22 mouse cellular contexts compared by ENCODE assay signal in genomic region chr6:125345625-125346024, GRCm38 (mm10). TPM values are rescaled to one million over a fixed set of nuclear protein-coding genes. Genes with fewer than 3 reads are reported as not detected.
DNase-seq lines count a peak whose midpoint lies in the region; ATAC-seq and TF ChIP-seq lines count a peak whose summit lies in the region.
"Had no signal": no experiment of that assay in that cellular context is flagged by ENCODE, and none has a peak within 500 bp of the region (broad histone marks: within the 10 kb centered on the region; RNA-seq: fewer than 3 reads in every experiment).

No protein-coding gene starts in this region.

- no peak for TF ChIP-seq EP300 in stomach, postnatal 0 days (optimal IDR thresholded peaks at IDR 0.05)

- H3K27me3 ChIP-seq in midbrain, embryonic 11.5 days (ENCODE audit: control insufficient read depth, insufficient read depth, low read length): no peaks in the 10 kb centered on the region; the same call in 1 of the 2 replicates
- H3K27me3 ChIP-seq in midbrain, embryonic 13.5 days: peaks cover 11% of the 10 kb centered on the region
- H3K27me3 ChIP-seq in megakaryocyte, embryonic 14.5 days (replicated peaks): peaks cover 67% of the 10 kb centered on the region
- H3K27me3 ChIP-seq in stomach, postnatal 0 days (ENCODE audit: control insufficient read depth, insufficient read depth, low read length): no peaks in the 10 kb centered on the region

- H3K4me3 ChIP-seq in midbrain, embryonic 11.5 days (ENCODE audit: low read depth, low read length): no peak overlapping the region
- no peak overlapping the region for H3K4me3 ChIP-seq in midbrain, embryonic 13.5 days (replicated peaks)
- peak overlapping the region; percentile 16 for H3K4me3 ChIP-seq in megakaryocyte, embryonic 14.5 days (replicated peaks)
- H3K4me3 ChIP-seq in stomach, postnatal 0 days (ENCODE audit: low read depth, low read length): no peak overlapping the region
- H3K4me3 ChIP-seq in left cerebral cortex, adult 2 months: no peak overlapping the region
- H3K4me3 ChIP-seq: heart, embryonic 12.5 days; liver, embryonic 15.5 days had no signal

- intact Hi-C loops in left cerebral cortex, adult 2 months (cut with DNase I): no loop called here

- WGBS in midbrain, embryonic 11.5 days: 84% methylated on average over 1 of the region's 1 CpGs
- 59% methylated on average over 1 of the region's 1 CpGs for WGBS in midbrain, embryonic 13.5 days
- WGBS in stomach, postnatal 0 days: 70% methylated on average over 1 of the region's 1 CpGs

- no peak for TF ChIP-seq CTCF in stomach, postnatal 0 days (IDR thresholded peaks at IDR 0.05; ENCODE audit: low read depth)
- no peak for TF ChIP-seq CTCF in left cerebral cortex, adult 2 months (IDR thresholded peaks at IDR 0.05)

- DNase-seq in midbrain, embryonic 11.5 days (ENCODE audit: low spot score, missing footprints): peak; percentile 57
- no peak for DNase-seq in stomach, postnatal 0 days (ENCODE audit: low spot score)
- DNase-seq in cerebellum, postnatal 25 days: no peak
- no peak for DNase-seq in layer of hippocampus, postnatal 36 days
- DNase-seq in left cerebral cortex, adult 2 months (ENCODE audit: extremely low spot score in 1 of 2, low spot score in 2 of 2): no peak
- DNase-seq: adrenal gland, adult 8-10 months; cerebellum, adult 11-12 months; gastrocnemius, postnatal 25 days; lung, postnatal 4 days; thymus, postnatal 36 days had no signal

- peaks cover 12% of the 10 kb centered on the region for H3K4me1 ChIP-seq in midbrain, embryonic 11.5 days (ENCODE audit: control insufficient read depth, insufficient read depth, low read length)
- H3K4me1 ChIP-seq in midbrain, embryonic 13.5 days (replicated peaks): peaks cover 18% of the 10 kb centered on the region
- peaks cover 50% of the 10 kb centered on the region for H3K4me1 ChIP-seq in megakaryocyte, embryonic 14.5 days
- H3K4me1 ChIP-seq in stomach, postnatal 0 days (replicated peaks; ENCODE audit: control insufficient read depth, insufficient read depth): peaks cover 10% of the 10 kb centered on the region

- no peaks in the 10 kb centered on the region for H3K9me3 ChIP-seq in midbrain, embryonic 11.5 days (ENCODE audit: control insufficient read depth, low read length)
- H3K9me3 ChIP-seq in midbrain, embryonic 13.5 days: no peaks in the 10 kb centered on the region
- no peaks in the 10 kb centered on the region for H3K9me3 ChIP-seq in megakaryocyte, embryonic 14.5 days
- no peaks in the 10 kb centered on the region for H3K9me3 ChIP-seq in stomach, postnatal 0 days (ENCODE audit: control insufficient read depth, low read length)
- H3K9me3 ChIP-seq: heart, embryonic 12.5 days; liver, embryonic 15.5 days had no signal

- no peak overlapping the region for H3K27ac ChIP-seq in midbrain, embryonic 11.5 days (ENCODE audit: low read depth, low read length)
- H3K27ac ChIP-seq in midbrain, embryonic 13.5 days: no peak overlapping the region
- H3K27ac ChIP-seq in stomach, postnatal 0 days (replicated peaks): peak overlapping the region; percentile 8; the same call in 1 of the 2 replicates
- H3K27ac ChIP-seq in left cerebral cortex, adult 2 months: no peak overlapping the region
- H3K27ac ChIP-seq: hindbrain, postnatal 0 days had no signal

- no peak overlapping the region for H3K9ac ChIP-seq in midbrain, embryonic 11.5 days (ENCODE audit: low read length)
- no peak overlapping the region for H3K9ac ChIP-seq in midbrain, embryonic 13.5 days (replicated peaks)
- H3K9ac ChIP-seq in stomach, postnatal 0 days (ENCODE audit: low read length): no peak overlapping the region
- H3K9ac ChIP-seq: heart, embryonic 12.5 days; liver, embryonic 15.5 days had no signal

- no peaks in the 10 kb centered on the region for H3K36me3 ChIP-seq in midbrain, embryonic 11.5 days (ENCODE audit: control insufficient read depth, insufficient read depth, low read length)
- no peaks in the 10 kb centered on the region for H3K36me3 ChIP-seq in midbrain, embryonic 13.5 days
- no peaks in the 10 kb centered on the region for H3K36me3 ChIP-seq in megakaryocyte, embryonic 14.5 days (replicated peaks; ENCODE audit: low read length)
- H3K36me3 ChIP-seq in stomach, postnatal 0 days (ENCODE audit: control insufficient read depth, insufficient read depth, low read length): no peaks in the 10 kb centered on the region
- H3K36me3 ChIP-seq: heart, embryonic 12.5 days; liver, embryonic 15.5 days had no signal

- no peak for ATAC-seq in midbrain, embryonic 11.5 days (ENCODE audit: low FRiP score)
- ATAC-seq in midbrain, embryonic 13.5 days: no peak
- ATAC-seq in common myeloid progenitor, adult 5-6 weeks (replicated peaks; ENCODE audit: low read depth, poor library complexity, severe bottlenecking): peak; percentile 37
- 0 out of 2 replicates have a peak, but pooled peaks have one; percentile 19 for ATAC-seq in stomach, postnatal 0 days (ENCODE audit: low FRiP score, low TSS enrichment)
- ATAC-seq: hindbrain, postnatal 0 days; midbrain, embryonic 16.5 days had no signal

- no peak overlapping the region for H3K4me2 ChIP-seq in midbrain, embryonic 11.5 days
- no peak overlapping the region for H3K4me2 ChIP-seq in midbrain, embryonic 13.5 days (replicated peaks)
- no peak overlapping the region for H3K4me2 ChIP-seq in stomach, postnatal 0 days (replicated peaks; ENCODE audit: low read depth)
- H3K4me2 ChIP-seq: heart, embryonic 12.5 days; liver, embryonic 15.5 days had no signal

RNA-seq across cellular contexts. Expression of gene Tnfrsf1a, which starts 3.5 kb away (rescaled TPM):
- polyA plus RNA-seq in midbrain, embryonic 11.5 days (2014; fragmentation: Nextera tagmentation; extraction: Ambion mirVana): 19.0 and 19.2 TPM in 2 replicates
- 10.2 and 12.1 TPM in 2 replicates for polyA plus RNA-seq in midbrain, embryonic 13.5 days (2015; fragmentation: Nextera tagmentation; extraction: Ambion mirVana)
- 28.3 and 33.1 TPM in 2 replicates for total RNA-seq in common myeloid progenitor, adult 5-6 weeks (2017)
- polyA plus RNA-seq in megakaryocyte, embryonic 14.5 days (2012; ENCODE audit: insufficient read depth, low replicate concordance): 10.1 and 63.6 TPM in 2 replicates
- polyA plus RNA-seq in stomach, postnatal 0 days (2015; fragmentation: Nextera tagmentation; extraction: Ambion mirVana): 75.3 and 77.7 TPM in 2 replicates
- 10 to 100 TPM in 1 of 2 experiments, 1 to 10 TPM in 1; 9.9 to 12.6 TPM for total RNA-seq in layer of hippocampus, postnatal 36 days (2021)
- total RNA-seq in left cerebral cortex, adult 2 months (2021): 10 to 100 TPM; 10.8 to 11.1 TPM

RNA-seq across cellular contexts. Expression of gene Scnn1a, which starts 25.2 kb away (rescaled TPM):
- 0.33 and 0.77 TPM in 2 replicates for polyA plus RNA-seq in midbrain, embryonic 11.5 days (2014; fragmentation: Nextera tagmentation; extraction: Ambion mirVana)
- 0.39 and 0.46 TPM in 2 replicates for polyA plus RNA-seq in midbrain, embryonic 13.5 days (2015; fragmentation: Nextera tagmentation; extraction: Ambion mirVana)
- total RNA-seq in common myeloid progenitor, adult 5-6 weeks (2017): 0.55 and 0.63 TPM in 2 replicates
- 0.39 TPM in 1 of 2 replicates, not detected in the other for polyA plus RNA-seq in megakaryocyte, embryonic 14.5 days (2012; ENCODE audit: insufficient read depth, low replicate concordance)
- 18.5 and 20.6 TPM in 2 replicates for polyA plus RNA-seq in stomach, postnatal 0 days (2015; fragmentation: Nextera tagmentation; extraction: Ambion mirVana)
- 1 to 10 TPM; 4.1 to 4.3 TPM for total RNA-seq in layer of hippocampus, postnatal 36 days (2021)
- total RNA-seq in left cerebral cortex, adult 2 months (2021): 1 to 10 TPM; 2.5 to 2.7 TPM

RNA-seq across cellular contexts. Expression of gene Ltbr, which starts 31.9 kb away (rescaled TPM):
- polyA plus RNA-seq in midbrain, embryonic 11.5 days (2014; fragmentation: Nextera tagmentation; extraction: Ambion mirVana): 18.0 and 19.7 TPM in 2 replicates
- 11.3 and 13.3 TPM in 2 replicates for polyA plus RNA-seq in midbrain, embryonic 13.5 days (2015; fragmentation: Nextera tagmentation; extraction: Ambion mirVana)
- 23.2 and 25.0 TPM in 2 replicates for total RNA-seq in common myeloid progenitor, adult 5-6 weeks (2017)
- 41.9 and 48.8 TPM in 2 replicates for polyA plus RNA-seq in megakaryocyte, embryonic 14.5 days (2012; ENCODE audit: insufficient read depth, low replicate concordance)
- 71.5 and 73.0 TPM in 2 replicates for polyA plus RNA-seq in stomach, postnatal 0 days (2015; fragmentation: Nextera tagmentation; extraction: Ambion mirVana)
- total RNA-seq in layer of hippocampus, postnatal 36 days (2021): 1 to 10 TPM; 6.9 to 7.0 TPM
- 1 to 10 TPM; 7.9 to 9.1 TPM for total RNA-seq in left cerebral cortex, adult 2 months (2021)

RNA-seq across cellular contexts. Expression of gene Plekhg6, which starts 35.0 kb away (rescaled TPM):
- not detected in 2 replicates for polyA plus RNA-seq in midbrain, embryonic 11.5 days (2014; fragmentation: Nextera tagmentation; extraction: Ambion mirVana)
- 0.08 and 0.23 TPM in 2 replicates for polyA plus RNA-seq in midbrain, embryonic 13.5 days (2015; fragmentation: Nextera tagmentation; extraction: Ambion mirVana)
- total RNA-seq in common myeloid progenitor, adult 5-6 weeks (2017): not detected in 2 replicates
- polyA plus RNA-seq in megakaryocyte, embryonic 14.5 days (2012; ENCODE audit: insufficient read depth, low replicate concordance): 0.39 TPM in 1 of 2 replicates, not detected in the other
- 6.3 and 6.7 TPM in 2 replicates for polyA plus RNA-seq in stomach, postnatal 0 days (2015; fragmentation: Nextera tagmentation; extraction: Ambion mirVana)
- under 1 TPM in 1 of 2 experiments, not detected in 1; 0.25 TPM for total RNA-seq in layer of hippocampus, postnatal 36 days (2021)
- under 1 TPM; 0.30 to 0.34 TPM for total RNA-seq in left cerebral cortex, adult 2 months (2021)
- total RNA-seq: gastrocnemius, postnatal 25 days; heart, postnatal 25 days; layer of hippocampus, postnatal 25 days had no signal
- polyA plus RNA-seq: heart, embryonic 12.5 days; spleen, adult 2 months had no signal

RNA-seq across cellular contexts. Expression of gene Tuba3a, which starts 59.8 kb away (rescaled TPM):
- 0.08 TPM in 1 of 2 replicates, not detected in the other for polyA plus RNA-seq in midbrain, embryonic 11.5 days (2014; fragmentation: Nextera tagmentation; extraction: Ambion mirVana)
- polyA plus RNA-seq in midbrain, embryonic 13.5 days (2015; fragmentation: Nextera tagmentation; extraction: Ambion mirVana): 0.11 TPM in 1 of 2 replicates, not detected in the other
- total RNA-seq in common myeloid progenitor, adult 5-6 weeks (2017): not detected in 2 replicates
- polyA plus RNA-seq in megakaryocyte, embryonic 14.5 days (2012; ENCODE audit: insufficient read depth, low replicate concordance): not detected in 2 replicates
- 0.08 and 0.15 TPM in 2 replicates for polyA plus RNA-seq in stomach, postnatal 0 days (2015; fragmentation: Nextera tagmentation; extraction: Ambion mirVana)
- not detected for total RNA-seq in layer of hippocampus, postnatal 36 days (2021)
- not detected for total RNA-seq in left cerebral cortex, adult 2 months (2021)
- total RNA-seq: adrenal gland, adult 8-10 months; gastrocnemius, postnatal 25 days; heart, postnatal 25 days; hindbrain, postnatal 0 days; layer of hippocampus, postnatal 25 days had no signal
- polyA plus RNA-seq: forebrain, embryonic 11.5 days; heart, embryonic 12.5 days; hindbrain, postnatal 0 days; kidney, embryonic 14.5 days; liver, embryonic 15.5 days; midbrain, embryonic 16.5 days; spleen, adult 2 months had no signal

Comparison
In these comparisons a context has a peak if more than half of its experiments do, and no peak if none do; other contexts are left out.
1. ATAC-seq: peak in common myeloid progenitor, adult 5-6 weeks (single experiment) and stomach, postnatal 0 days (single experiment); none in midbrain, embryonic 11.5 days (single experiment) and midbrain, embryonic 13.5 days (single experiment).
2. RNA of gene Scnn1a, which starts 25.2 kb away (polyA plus RNA-seq): 18.5 to 20.6 TPM in stomach, postnatal 0 days; 0.39 to 0.46 TPM in midbrain, embryonic 13.5 days, 0.39 TPM in megakaryocyte, embryonic 14.5 days and 0.33 to 0.77 TPM in midbrain, embryonic 11.5 days; every median in the first group is over 10 times any median in the second.